Mouse (Mus musculus): ENCODE results near the gene Cyfip2. TPM values are rescaled to one million over a fixed set of nuclear protein-coding genes. Genes with fewer than 3 reads are reported as not detected.
A peak's percentile ranks its signal among the peaks of the same experiment; 100 is the strongest.

Cyfip2 gene
- polyA plus RNA-seq (2015; fragmentation: Nextera tagmentation; extraction: Ambion mirVana) = 7.5 and 7.8 TPM in 2 replicates

DNA sequence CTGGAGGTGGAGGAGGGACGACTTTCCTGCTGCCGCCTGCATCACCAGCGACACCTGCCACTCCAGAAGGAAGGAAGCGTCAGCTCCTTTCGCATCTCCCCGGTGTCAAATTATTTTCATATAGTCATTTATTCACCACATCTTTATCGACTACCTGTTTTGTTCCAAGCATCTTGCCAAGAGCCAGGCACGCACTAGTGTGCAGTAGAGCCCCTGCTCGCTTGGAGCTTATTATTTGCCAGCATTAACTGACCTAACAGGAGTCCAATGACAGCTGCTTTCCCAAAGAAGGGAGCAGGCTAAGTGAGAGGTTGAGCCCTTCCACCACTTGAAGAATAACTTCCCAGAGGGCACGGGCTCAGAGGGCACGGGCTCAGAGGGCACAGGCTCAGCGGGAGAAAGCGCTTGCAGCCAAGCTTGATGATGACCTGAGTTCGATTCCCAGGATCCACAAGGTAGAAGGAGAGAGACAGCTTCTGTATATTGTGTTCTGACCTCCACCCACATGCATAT is at the start of gene Cyfip2:
TSS of gene Cyfip2 (minus strand) at position 337 of the 513 bp plus-strand sequence.
- ATAC-seq = peak; percentile 14
- WGBS = 11% methylated on average over 14 of the region's 14 CpGs

DNA sequence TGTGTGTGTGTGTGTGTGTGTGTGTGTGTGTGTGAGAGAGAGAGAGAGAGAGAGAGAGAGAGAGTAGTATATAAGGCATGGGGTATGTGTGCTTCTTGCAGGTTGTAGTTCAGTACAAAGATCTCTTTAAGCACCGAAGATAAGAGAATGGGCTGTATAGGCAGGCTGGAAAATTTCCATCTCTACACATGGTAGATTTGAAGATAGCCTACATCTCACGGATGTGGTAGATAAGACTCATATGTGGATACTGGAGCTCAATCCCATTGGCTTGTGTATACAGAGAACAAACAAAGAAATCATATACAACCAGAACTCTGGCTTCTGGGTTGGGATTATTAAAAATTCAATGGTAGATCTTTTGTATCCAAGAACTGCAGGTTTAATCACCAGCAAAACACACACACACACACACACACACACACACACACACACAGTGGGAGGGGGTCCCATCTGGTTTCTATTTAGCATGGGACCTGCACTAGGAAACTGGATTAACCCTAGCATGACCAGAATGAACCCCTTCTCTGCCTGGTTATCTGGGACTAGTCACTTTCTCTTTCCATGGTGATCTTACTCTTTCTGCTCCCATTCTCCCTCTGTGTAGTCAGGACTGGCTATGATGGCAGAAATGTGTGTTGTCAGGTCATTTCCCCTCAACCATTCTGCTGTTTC is 48.5 kb upstream of the Cyfip2 start:
- H3K9me3 ChIP-seq = no peaks in the 10 kb centered on the region
- H3K9ac ChIP-seq = no peak overlapping the region
- no peak overlapping the region for H3K4me2 ChIP-seq (replicated peaks)
- H3K4me1 ChIP-seq (replicated peaks) = no peaks in the 10 kb centered on the region
- no peaks in the 10 kb centered on the region for H3K36me3 ChIP-seq
- no peaks in the 10 kb centered on the region for H3K27me3 ChIP-seq (replicated peaks)
- no peak overlapping the region for H3K27ac ChIP-seq
- no peak overlapping the region for H3K4me3 ChIP-seq (replicated peaks)
- ATAC-seq = no peak
- WGBS = 71% methylated on average over 2 of the region's 2 CpGs

More for the DNA sequence above, at the start of gene Cyfip2:
- H3K4me1 ChIP-seq (replicated peaks) = peaks cover 6% of the 10 kb centered on the region
- H3K27ac ChIP-seq = peak within 1 kb of the TSS; percentile 38; the same call in 1 of the 2 replicates
- H3K4me2 ChIP-seq (replicated peaks) = peak within 1 kb of the TSS; percentile 98
- peak within 1 kb of the TSS; percentile 76 for H3K4me3 ChIP-seq (replicated peaks)
- peak within 1 kb of the TSS; percentile 64 for H3K9ac ChIP-seq
- no peaks in the 10 kb centered on the region for H3K9me3 ChIP-seq
- no peaks in the 10 kb centered on the region for H3K27me3 ChIP-seq (replicated peaks)
- H3K36me3 ChIP-seq = no peaks in the 10 kb centered on the region

DNA sequence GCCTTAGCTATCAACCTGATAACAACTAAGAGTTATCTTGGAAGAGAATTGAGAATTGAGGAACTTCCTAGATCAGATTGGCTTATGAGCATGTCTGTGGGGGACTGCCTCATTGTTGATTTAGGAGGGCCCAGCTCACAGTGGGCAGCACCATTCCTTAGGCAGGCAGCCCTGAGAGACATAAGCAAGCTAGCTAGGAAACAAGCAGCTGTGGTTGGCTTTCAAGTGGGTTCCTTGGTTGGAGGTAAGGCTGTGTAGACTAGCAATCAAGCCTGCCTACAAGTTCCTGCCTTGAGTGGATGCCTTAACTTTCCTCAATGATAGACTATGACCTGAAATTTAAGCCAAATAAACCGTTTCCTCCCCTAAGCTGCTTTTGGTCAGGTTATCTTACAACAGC is 45.7 kb upstream of the Cyfip2 start:
- Histone ChIP-seq H3K4me3 (replicated peaks) (no peak overlapping the region), H3K27ac (no peak overlapping the region), H3K9me3 (no peaks in the 10 kb centered on the region), H3K27me3 (replicated peaks) (no peaks in the 10 kb centered on the region), H3K4me2 (replicated peaks) (no peak overlapping the region), H3K36me3 (no peaks in the 10 kb centered on the region), H3K9ac (no peak overlapping the region), H3K4me1 (replicated peaks) (no peaks in the 10 kb centered on the region)
- 72% methylated on average over 1 of the region's 1 CpGs for WGBS
- ATAC-seq = no peak

DNA sequence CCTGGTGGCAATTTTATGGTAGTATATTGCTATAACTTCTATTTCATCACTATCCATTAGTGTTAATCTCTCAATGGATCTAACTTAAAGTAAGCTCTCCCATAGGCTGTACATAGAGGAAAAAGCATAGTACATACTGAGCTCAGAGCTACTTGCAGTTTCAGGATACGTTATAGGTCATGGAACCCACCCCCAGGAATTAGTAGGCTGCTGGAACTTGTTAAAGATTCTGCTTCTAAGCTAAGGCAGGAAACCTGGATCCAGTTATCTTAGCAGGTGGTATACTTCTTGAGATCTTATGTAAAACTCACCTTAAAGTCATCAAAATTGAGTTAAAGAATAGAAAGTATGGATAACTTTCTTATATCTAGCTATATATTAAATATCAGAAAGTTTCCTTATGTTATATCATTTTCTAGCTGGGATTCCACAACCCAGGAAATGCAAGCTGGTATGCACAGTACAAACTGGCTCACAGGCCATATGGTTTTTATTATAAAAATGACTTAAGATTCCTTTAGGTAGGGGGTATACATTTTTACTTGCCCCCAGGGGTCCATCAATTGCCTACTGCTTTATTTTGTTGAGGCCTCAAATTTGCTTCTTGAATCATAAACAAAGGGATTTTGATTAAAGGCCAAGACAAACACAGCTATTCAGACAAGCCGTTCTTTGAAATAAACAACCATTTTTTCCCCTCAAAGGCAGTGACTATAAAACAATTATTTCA is 37.2 kb upstream of the Cyfip2 start:
- no peak for ATAC-seq
- Histone ChIP-seq H3K4me1 (replicated peaks) (no peaks in the 10 kb centered on the region), H3K36me3 (no peaks in the 10 kb centered on the region), H3K9me3 (no peaks in the 10 kb centered on the region), H3K4me2 (replicated peaks) (no peak overlapping the region), H3K9ac (no peak overlapping the region), H3K27ac (no peak overlapping the region), H3K27me3 (replicated peaks) (no peaks in the 10 kb centered on the region), H3K4me3 (replicated peaks) (no peak overlapping the region)
- 40% methylated on average over 2 of the region's 2 CpGs for WGBS

DNA sequence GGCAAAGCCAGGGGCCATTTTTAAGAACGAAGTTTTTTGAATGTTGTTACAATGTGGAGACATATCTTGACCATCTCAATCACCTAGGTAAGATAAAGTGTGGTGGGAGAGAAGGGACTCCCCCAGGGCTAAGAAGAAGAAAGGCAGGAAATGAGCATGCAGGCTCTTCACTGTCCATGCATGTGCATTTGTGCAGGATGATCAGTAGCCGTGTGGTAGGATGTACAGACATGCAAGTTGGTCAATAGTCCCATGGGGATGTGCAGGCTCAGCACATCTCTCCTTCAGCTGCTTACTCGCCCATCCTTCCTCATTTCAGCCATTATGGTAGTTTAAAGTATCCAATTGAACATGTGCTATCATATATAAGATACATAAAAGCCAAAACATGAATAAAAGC is 35.8 kb upstream of the Cyfip2 start:
- H3K36me3 ChIP-seq = no peaks in the 10 kb centered on the region
- no peaks in the 10 kb centered on the region for H3K9me3 ChIP-seq
- H3K4me1 ChIP-seq (replicated peaks) = no peaks in the 10 kb centered on the region
- WGBS = 79% methylated on average over 3 of the region's 3 CpGs
- H3K27ac ChIP-seq = no peak overlapping the region
- ATAC-seq = no peak
- no peak overlapping the region for H3K4me2 ChIP-seq (replicated peaks)
- no peak overlapping the region for H3K4me3 ChIP-seq (replicated peaks)
- no peaks in the 10 kb centered on the region for H3K27me3 ChIP-seq (replicated peaks)
- no peak overlapping the region for H3K9ac ChIP-seq

DNA sequence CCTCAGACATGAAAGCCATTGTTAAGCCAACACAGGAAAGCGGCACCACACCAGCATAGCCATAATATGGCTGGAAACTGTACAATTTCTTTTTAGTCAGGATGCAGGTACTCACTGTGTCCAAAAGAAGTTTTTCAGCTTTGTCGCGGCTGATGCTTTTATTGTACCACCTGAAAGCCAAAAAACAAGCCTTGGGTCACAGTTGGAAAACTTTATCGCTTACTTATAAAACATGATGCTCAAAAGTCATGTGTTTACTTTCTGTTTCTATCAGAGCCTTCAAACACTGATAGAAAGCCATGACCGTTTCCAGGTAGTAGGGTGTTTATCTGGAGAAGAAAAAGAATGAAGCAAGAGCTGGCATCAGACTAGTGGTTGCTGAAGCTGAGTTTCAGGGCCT is 35.1 kb upstream of the Cyfip2 start:
- Histone ChIP-seq H3K27me3 (replicated peaks) (no peaks in the 10 kb centered on the region), H3K9me3 (no peaks in the 10 kb centered on the region), H3K9ac (no peak overlapping the region), H3K36me3 (no peaks in the 10 kb centered on the region), H3K4me2 (replicated peaks) (no peak overlapping the region), H3K27ac (no peak overlapping the region), H3K4me3 (replicated peaks) (no peak overlapping the region), H3K4me1 (replicated peaks) (no peaks in the 10 kb centered on the region)
- no peak for ATAC-seq
- WGBS = 80% methylated on average over 5 of the region's 5 CpGs

DNA sequence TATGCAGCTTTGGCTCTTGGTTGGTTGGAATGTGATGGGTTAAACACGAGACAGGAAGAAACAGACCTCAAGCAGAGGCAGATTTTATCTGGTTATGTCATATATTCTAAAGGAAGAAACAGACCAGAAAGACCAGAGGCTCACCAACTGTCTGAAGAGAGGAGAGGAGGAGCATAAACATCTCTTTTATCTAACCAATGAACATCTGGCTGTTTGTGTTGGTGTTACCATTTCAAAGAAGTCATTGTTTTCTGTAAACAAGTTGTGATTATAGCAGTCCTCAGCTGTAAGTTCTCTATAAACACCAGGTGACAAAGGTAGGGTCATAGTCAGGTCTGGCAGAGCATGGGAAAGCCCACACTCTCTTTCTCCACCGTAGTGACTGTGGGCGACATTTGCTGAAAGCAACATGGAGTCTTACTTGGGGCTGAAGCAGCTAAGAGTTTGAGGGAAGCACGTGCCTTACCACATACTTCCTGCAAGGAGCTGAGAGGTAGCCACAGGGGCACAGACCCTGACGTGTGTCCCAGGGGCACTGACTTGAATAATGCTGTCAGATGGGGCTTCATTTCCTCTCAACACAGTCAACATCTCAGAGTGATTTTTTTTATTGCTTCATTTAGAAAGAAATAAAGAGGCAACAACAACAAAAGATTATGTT is 31.4 kb upstream of the Cyfip2 start:
- Histone ChIP-seq H3K27ac (no peak overlapping the region), H3K4me3 (replicated peaks) (no peak overlapping the region), H3K9ac (no peak overlapping the region), H3K4me2 (replicated peaks) (no peak overlapping the region), H3K27me3 (replicated peaks) (no peaks in the 10 kb centered on the region), H3K9me3 (no peaks in the 10 kb centered on the region), H3K36me3 (no peaks in the 10 kb centered on the region), H3K4me1 (replicated peaks) (no peaks in the 10 kb centered on the region)
- WGBS = 23% methylated on average over 5 of the region's 5 CpGs
- no peak for ATAC-seq

DNA sequence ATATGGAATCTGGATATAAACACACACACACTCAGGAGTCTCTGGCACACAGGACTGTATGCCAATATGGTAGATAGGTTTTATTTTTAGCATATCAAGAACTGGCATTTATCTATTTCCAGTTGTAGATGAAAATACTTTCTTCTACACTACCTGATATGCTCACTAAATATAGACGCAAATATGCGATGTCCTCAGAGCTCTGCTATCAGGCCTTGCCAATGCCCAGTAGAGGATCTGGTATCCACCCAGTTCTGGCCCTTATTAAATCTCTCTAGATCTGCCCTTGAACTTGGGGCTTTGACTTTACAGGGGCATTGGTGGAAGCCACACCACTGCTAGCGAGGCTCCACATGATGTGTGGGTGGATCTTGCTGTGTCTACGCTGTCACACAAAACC is 29.3 kb upstream of the Cyfip2 start:
- no peaks in the 10 kb centered on the region for H3K36me3 ChIP-seq
- no peaks in the 10 kb centered on the region for H3K27me3 ChIP-seq (replicated peaks)
- H3K4me1 ChIP-seq (replicated peaks) = no peaks in the 10 kb centered on the region
- H3K27ac ChIP-seq = no peak overlapping the region
- H3K9me3 ChIP-seq = no peaks in the 10 kb centered on the region
- 94% methylated on average over 4 of the region's 4 CpGs for WGBS
- H3K4me3 ChIP-seq (replicated peaks) = no peak overlapping the region
- H3K4me2 ChIP-seq (replicated peaks) = no peak overlapping the region
- ATAC-seq = no peak
- no peak overlapping the region for H3K9ac ChIP-seq

DNA sequence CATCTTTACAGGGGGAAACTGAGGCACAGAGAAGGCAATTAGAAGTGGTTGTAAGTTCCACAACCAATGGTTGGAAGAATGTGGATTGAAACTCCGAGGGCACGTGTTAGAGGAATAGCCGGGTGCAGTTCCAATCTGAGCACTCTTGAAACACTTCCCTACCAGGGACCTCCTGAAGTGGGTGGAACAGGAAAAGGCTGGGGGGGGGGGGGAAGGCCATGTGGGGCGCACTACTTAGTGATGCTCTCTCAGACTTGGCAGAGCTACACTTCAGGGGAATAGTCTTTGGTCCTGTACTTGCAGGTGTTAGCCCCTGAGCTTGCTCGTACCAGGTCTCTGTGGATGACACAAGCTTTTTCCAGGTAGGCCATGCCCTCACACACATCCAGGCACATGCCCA is 23.4 kb upstream of the Cyfip2 start:
- ATAC-seq = no peak
- WGBS = 88% methylated on average over 5 of the region's 5 CpGs

DNA sequence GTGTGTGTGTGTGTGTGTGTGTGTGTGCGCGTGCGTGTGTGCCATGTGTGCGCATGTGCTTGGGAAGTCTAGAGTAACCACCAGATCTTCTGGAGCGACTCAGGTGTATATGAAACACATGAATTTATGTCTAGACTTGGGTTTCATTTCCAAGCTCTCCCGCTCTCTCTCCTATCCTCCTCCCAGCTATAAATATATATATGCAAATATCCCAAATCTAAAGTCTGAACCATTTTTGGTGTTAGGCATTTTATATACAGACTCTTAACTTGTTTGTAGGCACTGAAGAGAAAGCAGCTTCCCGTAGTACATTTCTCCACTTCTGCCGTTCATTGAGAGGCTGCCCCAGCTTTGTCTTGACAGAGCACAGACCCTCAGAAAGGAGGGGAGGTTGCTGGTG is 19.6 kb upstream of the Cyfip2 start:
- Histone ChIP-seq H3K4me1 (replicated peaks) (no peaks in the 10 kb centered on the region), H3K4me2 (replicated peaks) (no peak overlapping the region), H3K9me3 (no peaks in the 10 kb centered on the region), H3K27ac (no peak overlapping the region), H3K27me3 (replicated peaks) (no peaks in the 10 kb centered on the region), H3K4me3 (replicated peaks) (no peak overlapping the region), H3K36me3 (no peaks in the 10 kb centered on the region), H3K9ac (no peak overlapping the region)
- ATAC-seq = no peak
- WGBS = 79% methylated on average over 8 of the region's 8 CpGs

More for the DNA sequence above, 23.4 kb upstream of the Cyfip2 start:
- Histone ChIP-seq H3K36me3 (no peaks in the 10 kb centered on the region), H3K9me3 (no peaks in the 10 kb centered on the region), H3K27me3 (replicated peaks) (no peaks in the 10 kb centered on the region), H3K4me2 (replicated peaks) (no peak overlapping the region), H3K9ac (no peak overlapping the region), H3K27ac (no peak overlapping the region), H3K4me1 (replicated peaks) (no peaks in the 10 kb centered on the region), H3K4me3 (replicated peaks) (no peak overlapping the region)

DNA sequence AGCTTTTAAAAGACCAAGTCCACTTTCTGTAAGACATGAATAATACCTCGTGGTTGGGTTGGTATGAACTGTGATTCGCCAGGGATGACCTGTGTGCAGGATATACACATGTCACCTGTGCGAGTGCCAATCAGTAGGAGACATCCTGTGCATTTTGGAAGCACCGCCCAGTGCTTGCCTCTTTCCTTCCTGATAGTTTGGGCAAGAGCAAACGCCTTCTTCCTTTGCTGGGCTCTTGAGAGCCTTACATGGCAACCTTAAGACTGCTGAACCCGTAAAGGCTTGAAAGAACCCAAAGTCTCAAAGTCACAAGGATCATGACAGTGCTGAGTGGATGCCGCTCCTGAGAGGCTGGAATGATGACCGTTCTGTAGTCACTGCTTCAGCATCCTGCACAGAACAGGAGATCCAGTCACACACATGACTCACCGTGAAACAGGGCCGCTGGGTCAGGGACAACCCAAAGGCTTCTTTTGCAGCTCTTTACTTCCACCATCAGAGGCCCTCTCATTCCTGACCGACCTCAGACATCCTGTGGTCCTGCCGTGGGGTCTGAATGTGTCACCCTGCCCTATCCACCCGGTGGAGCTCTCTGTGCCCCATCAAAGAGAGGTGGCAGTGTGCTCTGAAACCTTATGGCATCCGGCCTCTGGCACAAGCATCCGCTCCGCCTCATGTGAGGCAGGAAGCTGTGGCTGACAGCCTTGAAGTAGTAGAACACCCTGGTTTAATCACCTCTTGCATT is 13.8 kb upstream of the Cyfip2 start:
- H3K4me1 ChIP-seq (replicated peaks) = no peaks in the 10 kb centered on the region
- no peak overlapping the region for H3K4me3 ChIP-seq (replicated peaks)
- no peak overlapping the region for H3K27ac ChIP-seq
- no peaks in the 10 kb centered on the region for H3K27me3 ChIP-seq (replicated peaks)
- WGBS = 88% methylated on average over 16 of the region's 16 CpGs
- ATAC-seq = no peak
- no peaks in the 10 kb centered on the region for H3K9me3 ChIP-seq
- no peaks in the 10 kb centered on the region for H3K36me3 ChIP-seq
- H3K9ac ChIP-seq = no peak overlapping the region
- no peak overlapping the region for H3K4me2 ChIP-seq (replicated peaks)

DNA sequence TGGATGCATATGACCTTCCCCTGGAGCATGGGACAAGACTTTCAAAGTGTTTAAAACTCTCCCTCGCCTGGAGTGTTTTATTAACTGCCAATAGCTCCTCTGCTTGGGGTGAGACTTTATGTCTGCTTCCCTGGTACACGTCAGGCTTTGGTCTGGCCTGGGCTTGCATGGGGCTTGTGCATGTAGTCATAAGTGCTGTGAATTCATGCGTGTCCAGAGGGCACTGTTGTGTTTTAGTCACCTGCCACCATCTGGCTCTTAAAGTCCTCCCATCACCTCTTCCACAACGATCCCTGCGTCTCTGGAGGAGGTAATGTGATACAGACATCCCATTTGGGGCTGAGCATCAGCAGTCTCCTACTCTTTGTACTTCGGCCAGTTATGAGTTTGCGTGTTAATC is 8.9 kb upstream of the Cyfip2 start:
- Histone ChIP-seq H3K27ac (no peak overlapping the region), H3K4me1 (replicated peaks) (no peaks in the 10 kb centered on the region), H3K4me3 (replicated peaks) (no peak overlapping the region), H3K36me3 (no peaks in the 10 kb centered on the region), H3K4me2 (replicated peaks) (no peak overlapping the region), H3K27me3 (replicated peaks) (no peaks in the 10 kb centered on the region), H3K9ac (no peak overlapping the region), H3K9me3 (no peaks in the 10 kb centered on the region)
- WGBS = 76% methylated on average over 7 of the region's 7 CpGs
- no peak for ATAC-seq

All from intestine, embryonic 15.5 days (tissue).